Mouse (Mus musculus) frontal cortex, adult 2 months (tissue): ENCODE results near the gene Rere. TPM values are rescaled to one million over a fixed set of nuclear protein-coding genes. Genes with fewer than 3 reads are reported as not detected.
"Not testable (repeated sequence)": the region's sequence is repeated elsewhere in the genome, so short reads cannot be mapped to it uniquely, and the experiment has no call there.

Experiments used
- DNase-seq, 2 experiments: peaks; one replicate each; pipeline ENCODE4 v3.0.0; 2022; ENCODE audit warnings: low spot score in 1 of 2; ENCODE audit errors: extremely low spot score in 1 of 2
- polyA plus RNA-seq: library from polyadenylated mRNA; depleted of rRNA; stranded (reverse); fragments of >200 nt; gene quantifications from 2 replicates; pipeline ENCODE4 v1.2.3, GENCODE M21; 2012

The Rere gene
- polyA plus RNA-seq, 1 experiment = 64.4 TPM

DNA sequence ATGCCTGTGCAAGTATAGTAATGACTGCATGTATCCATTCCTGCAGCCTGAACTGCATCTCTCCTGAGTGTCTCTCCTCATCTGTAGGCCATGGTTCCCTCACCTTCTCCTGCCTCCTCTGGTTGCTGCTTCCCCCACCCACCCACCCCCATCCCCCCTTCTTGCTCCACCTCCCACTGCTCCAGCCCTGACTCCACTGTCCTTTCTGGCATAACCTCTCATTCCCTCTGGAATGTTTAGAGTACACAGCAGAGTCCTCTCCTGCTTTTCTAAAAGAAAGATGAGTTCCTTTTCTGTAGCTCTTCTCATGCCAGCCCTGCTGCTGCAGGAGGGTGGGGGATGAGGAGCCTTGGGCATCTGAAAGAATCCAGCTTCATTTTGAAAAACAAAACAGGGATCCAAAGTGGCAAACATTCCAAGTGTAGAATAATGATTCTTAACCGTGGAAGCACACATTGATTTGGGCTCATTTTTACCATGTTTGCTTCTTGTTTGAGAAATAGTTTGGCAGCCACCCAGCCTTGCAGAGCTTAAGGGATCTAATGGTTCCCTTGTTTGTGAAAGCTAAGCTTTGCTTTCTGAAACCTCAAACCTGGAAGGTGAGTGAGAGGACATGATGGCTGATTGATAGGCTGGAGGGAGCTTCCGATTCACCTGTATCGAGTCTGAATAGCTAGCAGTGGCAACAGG lies 255.5 kb downstream of the Rere start:
- no peak for DNase-seq

DNA sequence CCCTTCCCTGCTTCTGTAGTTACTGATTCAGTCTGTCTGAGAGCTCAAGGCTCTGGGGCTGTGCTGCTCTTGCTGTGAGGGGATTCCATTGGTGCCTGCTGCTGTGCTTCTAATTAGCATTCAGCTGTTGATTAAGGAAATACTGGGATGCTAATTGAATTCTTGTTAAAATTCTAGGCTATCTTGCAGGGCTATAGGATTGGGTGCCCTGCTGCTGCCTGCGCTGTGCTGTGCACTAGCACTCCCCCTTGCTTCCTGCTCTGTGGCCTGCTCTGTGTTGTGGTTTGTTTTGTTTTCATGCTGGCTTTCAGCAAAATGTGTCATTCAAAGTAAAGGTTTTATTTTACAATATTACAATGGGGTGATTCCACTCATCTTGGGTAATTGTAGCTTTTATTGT lies 258.4 kb downstream of the Rere start:
- no peak for DNase-seq

DNA sequence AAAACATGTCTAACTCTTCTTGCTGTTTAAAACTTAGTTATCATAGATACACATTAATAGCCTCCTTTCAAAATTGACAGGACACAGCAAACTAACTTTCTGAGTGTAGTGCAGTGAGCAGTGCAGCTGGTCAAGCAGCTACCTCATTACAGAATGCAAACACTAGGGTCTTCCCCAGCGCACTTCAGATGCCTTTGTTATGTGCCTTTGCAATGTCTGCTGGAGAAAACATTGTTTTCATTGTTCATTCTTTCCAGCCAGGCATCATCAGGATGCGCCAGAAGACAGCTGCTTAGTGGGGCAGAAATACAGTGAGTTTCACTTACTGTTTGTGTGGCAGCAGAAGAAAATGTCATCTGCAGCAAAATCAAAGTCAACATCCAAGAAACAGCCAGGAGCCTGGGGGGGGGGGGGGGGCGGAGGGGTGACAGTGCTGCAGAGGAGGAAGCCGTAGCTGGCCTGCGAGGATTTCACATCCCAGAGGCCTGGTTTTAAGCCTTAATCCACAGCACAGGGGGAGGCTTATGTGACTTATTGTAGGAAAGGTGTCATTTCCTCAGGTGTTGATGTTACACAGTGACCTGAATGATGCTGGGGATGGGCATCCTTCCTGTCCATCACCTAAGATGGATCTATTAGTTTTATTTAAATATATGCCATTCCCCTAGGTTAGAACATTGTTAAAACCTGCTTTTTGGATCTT lies 259.1 kb downstream of the Rere start:
- no peak for DNase-seq

DNA sequence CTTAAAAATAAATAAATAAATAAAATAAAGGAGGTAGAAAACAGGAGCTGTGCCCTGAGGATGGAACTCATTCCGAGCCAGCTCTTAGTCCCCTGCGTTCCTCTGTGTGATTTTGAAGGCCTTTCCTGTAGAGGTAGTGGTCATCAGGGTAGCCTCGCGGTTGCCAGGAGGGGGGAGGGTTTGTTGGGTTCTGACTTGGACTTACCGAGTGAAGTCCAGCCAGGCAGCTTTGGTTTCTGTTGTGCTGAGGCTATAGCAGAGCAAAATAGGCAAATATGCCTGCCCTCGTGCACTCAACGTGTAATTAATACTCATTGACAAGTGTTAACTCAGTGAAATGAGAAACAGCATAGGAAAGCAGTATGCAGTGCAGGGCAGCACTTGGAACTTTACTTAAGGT lies 262.8 kb downstream of the Rere start:
- DNase-seq = no peak

- DNase-seq = peak in 1 of 2 experiments; percentile 63
These were observed 263.3 kb downstream of the Rere start for GRCm38 (mm10) chr4:150544652-150545258.

DNA sequence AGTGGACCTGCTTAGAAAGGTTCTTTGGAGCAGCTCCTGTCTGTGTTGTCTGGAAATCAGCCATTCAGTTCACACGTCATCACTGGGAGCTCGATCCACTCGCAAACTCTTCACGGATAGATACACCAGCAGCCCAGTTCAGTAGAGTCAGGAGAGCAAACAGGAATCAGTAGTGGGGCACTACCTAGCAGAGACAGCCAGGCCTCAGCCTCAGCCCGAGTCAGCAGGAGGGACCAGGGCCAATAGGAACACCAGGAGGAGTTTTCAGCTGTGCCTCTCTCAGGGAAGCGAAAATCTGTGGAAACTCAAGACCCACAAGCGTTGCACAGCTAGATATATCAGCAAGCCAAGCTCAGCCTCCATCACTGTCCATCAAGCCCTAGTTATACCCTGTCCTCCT lies 264.3 kb downstream of the Rere start:
- no peak for DNase-seq

DNA sequence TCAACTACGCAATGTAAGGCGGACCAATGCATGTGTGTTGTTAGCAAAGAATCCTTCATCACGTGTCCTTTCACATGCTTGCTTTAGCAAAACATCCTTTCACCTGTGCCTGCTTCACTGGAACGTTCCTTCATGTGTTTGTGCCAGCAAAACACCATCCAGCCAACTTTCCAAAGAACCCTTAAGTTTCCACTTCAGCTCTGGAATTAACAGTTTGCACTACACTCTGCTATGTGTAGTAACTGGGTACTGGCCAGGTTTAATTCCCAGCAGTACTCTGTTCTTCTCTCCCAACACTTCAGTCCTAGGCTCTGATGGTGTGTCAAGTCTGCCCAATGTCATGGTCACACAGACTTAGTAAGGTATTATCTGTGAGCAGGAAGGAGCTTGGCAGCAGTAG lies 264.9 kb downstream of the Rere start:
- not testable (repeated sequence) for DNase-seq

- DNase-seq = no peak
These were observed 267.9 kb downstream of the Rere start for GRCm38 (mm10) chr4:150549393-150549792.

GRCm38 (mm10) chr4:150549989-150550716 lies 268.7 kb downstream of the Rere start:
- no peak for DNase-seq

- DNase-seq = no peak
These were observed 269.9 kb downstream of the Rere start for GRCm38 (mm10) chr4:150551390-150551789.

- DNase-seq = peak in 1 of 2 experiments; percentile 39
These were observed 271.5 kb downstream of the Rere start for GRCm38 (mm10) chr4:150552751-150553600.

DNA sequence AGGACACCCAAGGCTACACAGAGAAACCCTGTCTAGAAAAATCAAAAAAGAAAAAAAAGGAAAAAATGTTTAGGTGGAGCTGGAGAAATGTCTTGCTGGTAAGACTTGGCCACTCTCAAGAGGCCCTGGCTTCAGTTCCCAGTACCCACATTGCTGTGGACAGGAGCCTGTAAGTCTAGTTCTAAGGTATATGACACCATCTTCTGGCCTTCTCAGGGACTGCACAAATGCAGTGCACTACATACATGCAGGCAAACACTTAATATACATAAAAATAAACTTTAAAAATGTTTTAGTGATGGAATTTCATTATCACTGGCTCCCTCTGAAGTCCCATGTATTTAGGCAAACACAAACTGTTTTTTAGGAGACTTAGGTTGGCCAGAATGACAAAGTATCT lies 274.3 kb downstream of the Rere start:
- no peak for DNase-seq

DNA sequence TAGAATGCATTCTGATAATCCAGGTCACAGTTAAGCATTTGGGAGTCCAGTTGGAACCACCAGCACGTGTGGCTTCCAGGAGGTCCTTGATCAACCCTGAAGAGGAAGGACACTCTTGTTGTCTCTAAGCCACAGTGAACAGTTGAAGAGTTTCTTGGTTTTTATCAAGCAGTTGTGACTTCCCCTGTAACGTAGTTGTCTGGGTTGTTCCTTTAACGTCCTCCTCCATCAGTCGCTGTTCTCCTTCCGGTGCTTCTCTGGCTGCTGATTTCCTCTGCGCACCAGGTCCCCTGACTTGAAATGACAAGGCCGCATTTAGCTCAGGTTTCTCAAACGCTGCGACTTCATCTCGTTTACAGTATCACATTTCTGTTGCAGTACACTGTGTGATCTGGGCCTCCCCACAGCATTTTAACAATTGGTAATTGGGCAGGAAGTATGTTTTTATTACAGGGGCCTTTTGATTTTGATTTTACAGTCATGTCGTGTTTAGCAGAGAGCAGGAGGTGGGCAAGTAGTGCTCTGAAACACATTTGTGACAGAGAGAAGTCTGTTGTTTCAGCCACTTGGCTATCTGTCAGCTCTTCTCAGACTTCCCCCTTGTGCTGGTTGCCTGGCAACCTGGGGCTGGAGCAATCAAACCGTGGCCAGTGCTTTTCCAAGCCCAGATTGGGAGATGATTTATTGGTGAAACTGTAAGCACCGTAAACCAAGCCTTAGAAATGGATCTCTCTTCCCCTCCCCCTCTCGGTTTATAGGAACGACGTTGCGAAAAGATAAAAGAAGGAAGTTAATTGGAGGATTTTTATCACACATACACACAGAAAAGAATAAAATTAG lies 275.2 kb downstream of the Rere start:
- peak; percentile 67 to 79 for DNase-seq

DNA sequence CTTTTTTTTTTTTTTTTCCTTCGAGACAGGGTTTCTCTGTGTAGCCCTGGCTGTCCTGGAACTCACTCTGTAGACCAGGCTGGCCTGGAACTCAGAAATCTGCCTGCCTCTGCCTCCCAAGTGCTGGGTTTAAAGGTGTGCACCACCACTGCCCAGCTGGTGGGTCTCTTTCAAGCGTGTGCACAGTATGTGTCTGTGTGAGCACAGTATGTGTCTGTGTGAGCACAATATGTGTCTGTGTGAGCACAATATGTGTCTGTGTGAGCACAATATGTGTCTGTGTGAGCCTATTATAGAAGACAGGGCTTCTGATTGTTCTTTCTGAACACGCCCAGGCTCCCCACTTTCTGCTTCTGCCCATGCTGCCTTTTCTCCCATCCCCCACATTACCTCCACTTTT lies 275.8 kb downstream of the Rere start:
- DNase-seq = not testable (repeated sequence)

DNA sequence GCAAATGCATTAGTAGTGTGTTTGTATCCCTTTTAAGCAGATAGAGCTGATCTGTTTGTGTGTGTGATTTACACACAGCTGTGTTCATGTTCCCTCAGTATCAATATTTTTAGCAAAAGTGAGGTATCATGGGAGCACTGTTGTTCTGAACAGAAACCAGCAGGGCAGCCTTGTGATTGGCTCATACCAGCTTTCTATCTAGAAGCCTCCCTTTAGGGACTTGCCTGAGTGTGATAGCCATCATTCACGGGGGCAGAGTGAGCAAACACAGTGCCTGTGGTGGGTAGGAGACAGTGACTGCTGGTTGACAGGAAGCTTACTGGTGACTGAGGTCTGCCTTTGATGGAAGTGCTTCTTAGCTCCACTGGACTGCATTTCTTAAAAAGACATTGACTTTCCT lies 276.5 kb downstream of the Rere start:
- DNase-seq = no peak

DNA sequence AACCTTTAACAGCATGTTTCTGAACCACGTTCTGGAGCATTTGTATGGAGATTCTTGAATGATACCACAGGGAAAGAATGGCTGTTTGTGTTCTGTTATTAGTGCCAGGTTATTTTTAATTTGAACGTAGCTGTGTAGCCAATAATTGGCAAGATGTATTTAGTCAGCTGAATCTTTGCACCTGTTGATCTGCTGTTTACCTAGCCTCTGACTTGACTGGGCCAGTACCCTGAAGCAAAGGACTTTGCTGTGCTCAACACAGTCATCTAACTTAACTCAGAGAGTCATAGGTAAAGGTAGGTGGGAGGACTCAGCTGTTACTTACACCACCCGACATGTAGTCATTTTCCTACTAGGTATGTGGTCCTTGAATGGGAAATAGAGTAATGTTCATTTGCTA lies 278.1 kb downstream of the Rere start:
- no peak for DNase-seq

GRCm38 (mm10) chr4:150563281-150563680 lies 281.8 kb downstream of the Rere start:
- DNase-seq = no peak

DNA sequence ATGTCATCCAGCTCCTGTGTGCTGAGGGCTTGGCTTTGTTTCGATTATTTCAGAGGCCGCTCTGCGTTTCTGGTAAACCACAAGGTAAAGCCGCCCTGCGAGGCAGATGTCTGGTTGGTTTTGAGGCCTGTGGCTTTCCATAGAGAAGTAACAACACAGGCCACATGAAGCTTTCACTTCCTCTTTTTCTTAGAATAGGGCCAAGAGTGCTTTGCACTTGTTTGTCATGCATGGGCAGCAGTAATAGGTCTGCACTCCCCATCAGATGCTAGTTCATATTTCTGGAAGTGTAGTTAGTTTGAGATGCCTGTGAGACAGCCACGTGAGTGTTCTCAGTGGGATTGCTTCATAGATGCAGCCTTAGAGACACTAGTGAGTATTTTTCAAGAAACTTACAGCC lies 284.7 kb downstream of the Rere start:
- DNase-seq = no peak

GRCm38 (mm10) chr4:150568318-150569134 lies 287.1 kb downstream of the Rere start:
- no peak for DNase-seq
